Mouse (Mus musculus) MEL (cell line): ENCODE results near the gene Adgrb3. TPM values are rescaled to one million over a fixed set of nuclear protein-coding genes. Genes with fewer than 3 reads are reported as not detected.

ENCODE experiments used
- DNase-seq: peaks from one replicate; pipeline ENCODE4 v3.0.0; 2011; ENCODE audit warnings: low read depth, low spot score
- H3K27ac ChIP-seq: 2 replicates; pipeline ENCODE4 v1.5.1; 2012; ENCODE audit warnings: low read depth, mild to moderate bottlenecking, control low read depth, low read length, moderate library complexity; ENCODE audit not compliant: control insufficient read depth
- H3K27me3 ChIP-seq, 2 experiments: fragments of 150-350 bp in 1 of 2; sonication (generic) in 1 of 2; 2 replicates each; pipeline ENCODE4 v1.6.1; 2012; ENCODE audit warnings: low read length in 2 of 2, mild to moderate bottlenecking in 2 of 2, improper control_type of control experiment in 1 of 2, moderate library complexity in 1 of 2; ENCODE audit not compliant: insufficient read depth in 2 of 2, control insufficient read depth in 1 of 2
- H3K36me3 ChIP-seq, 2 experiments: 2 replicates each; pipeline ENCODE4 v1.6.1; 2012 to 2014; ENCODE audit warnings: low read length in 2 of 2, improper control_type of control experiment in 1 of 2, inconsistent platforms in 1 of 2, mild to moderate bottlenecking in 1 of 2; ENCODE audit not compliant: insufficient read depth in 2 of 2, control insufficient read depth in 1 of 2
- H3K4me1 ChIP-seq, 2 experiments: fragments of 150-350 bp in 1 of 2; sonication (generic) in 1 of 2; 2 replicates each; pipeline ENCODE4 v1.6.1; 2012; ENCODE audit warnings: low read length in 2 of 2, improper control_type of control experiment in 1 of 2, mild to moderate bottlenecking in 1 of 2; ENCODE audit not compliant: insufficient read depth in 2 of 2, control insufficient read depth in 1 of 2
- H3K4me3 ChIP-seq, 2 experiments: fragments of 150-350 bp in 1 of 2; sonication (generic) in 1 of 2; 2 replicates each; pipeline ENCODE4 v1.5.1; 2012; ENCODE audit warnings: low read depth in 2 of 2, low read length in 2 of 2, mild to moderate bottlenecking in 2 of 2, moderate library complexity in 2 of 2, control low read depth in 1 of 2, improper control_type of control experiment in 1 of 2; ENCODE audit not compliant: control insufficient read depth in 1 of 2, insufficient read depth in 1 of 2
- H3K79me2 ChIP-seq: 2 replicates; pipeline ENCODE4 v1.6.1; 2012; ENCODE audit warnings: mild to moderate bottlenecking, low read length, moderate library complexity; ENCODE audit not compliant: control insufficient read depth, poor library complexity, insufficient read depth
- H3K9ac ChIP-seq: 2 replicates; pipeline ENCODE4 v1.6.1; 2012; ENCODE audit warnings: low read depth, mild to moderate bottlenecking, control low read depth, low read length, moderate library complexity; ENCODE audit not compliant: control insufficient read depth, poor library complexity, severe bottlenecking
- H3K9me3 ChIP-seq: fragments of 150-350 bp; sonication (generic); replicated peaks from 2 replicates; pipeline ENCODE4 v1.6.1; 2012; ENCODE audit warnings: mild to moderate bottlenecking, low read length, improper control_type of control experiment, moderate library complexity; ENCODE audit not compliant: insufficient read depth
- CHD1 ChIP-seq: IDR thresholded peaks from 2 replicates; pipeline ENCODE4 v1.6.1; 2012; ENCODE audit warnings: low read depth, mild to moderate bottlenecking, inconsistent platforms, low read length, improper control_type of control experiment
- CHD2 ChIP-seq: IDR thresholded peaks from 2 replicates; pipeline ENCODE4 v1.6.1; 2011; ENCODE audit warnings: low read length, improper control_type of control experiment
- E2F4 ChIP-seq: IDR thresholded peaks from 2 replicates; pipeline ENCODE4 v1.6.1; 2011; ENCODE audit warnings: low read depth, low read length, improper control_type of control experiment, borderline replicate concordance
- ETS1 ChIP-seq: IDR thresholded peaks from 2 replicates; pipeline ENCODE4 v1.6.1; 2012; ENCODE audit warnings: low read depth, mild to moderate bottlenecking, inconsistent platforms, low read length, improper control_type of control experiment, moderate library complexity
- HCFC1 ChIP-seq: IDR thresholded peaks from 2 replicates; pipeline ENCODE4 v1.6.1; 2012; ENCODE audit warnings: low read depth, mild to moderate bottlenecking, inconsistent platforms, low read length, improper control_type of control experiment, moderate library complexity
- JUND ChIP-seq: IDR thresholded peaks from 2 replicates; pipeline ENCODE4 v1.6.1; 2011; ENCODE audit warnings: low read depth, mild to moderate bottlenecking, improper control_type of control experiment, low read length
- MAX ChIP-seq: IDR thresholded peaks from 2 replicates; pipeline ENCODE4 v1.6.1; 2011; ENCODE audit warnings: low read length, improper control_type of control experiment
- MXI1 ChIP-seq: IDR thresholded peaks from 2 replicates; pipeline ENCODE4 v1.6.1; 2011; ENCODE audit warnings: mild to moderate bottlenecking, low read depth, low read length, improper control_type of control experiment
- MYB ChIP-seq: IDR thresholded peaks from 2 replicates; pipeline ENCODE4 v1.6.1; 2011; ENCODE audit warnings: mild to moderate bottlenecking, low read depth, low read length, improper control_type of control experiment
- MYC ChIP-seq: IDR thresholded peaks from 2 replicates; pipeline ENCODE4 v1.6.1; 2011; ENCODE audit warnings: low read depth, mild to moderate bottlenecking, low read length, improper control_type of control experiment, moderate library complexity
- POLR2AphosphoS2 ChIP-seq: IDR thresholded peaks from 2 replicates; pipeline ENCODE4 v1.6.1; 2011; ENCODE audit warnings: low read length, improper control_type of control experiment
- POLR2AphosphoS5 ChIP-seq: IDR thresholded peaks from 2 replicates; pipeline ENCODE4 v1.6.1; 2012; ENCODE audit warnings: low read depth, borderline replicate concordance, mild to moderate bottlenecking, inconsistent platforms, low read length, moderate library complexity, mixed read lengths
- RAD21 ChIP-seq: IDR thresholded peaks from 2 replicates; pipeline ENCODE4 v1.6.1; 2011; ENCODE audit warnings: mild to moderate bottlenecking, low read depth, low read length, improper control_type of control experiment
- RCOR1 ChIP-seq: IDR thresholded peaks from 2 replicates; pipeline ENCODE4 v1.6.1; 2012; ENCODE audit warnings: low read depth, mild to moderate bottlenecking, inconsistent platforms, low read length, improper control_type of control experiment
- SIN3A ChIP-seq: IDR thresholded peaks from 2 replicates; pipeline ENCODE4 v1.6.1; 2012; ENCODE audit warnings: low read length, improper control_type of control experiment, inconsistent platforms
- SMC3 ChIP-seq: IDR thresholded peaks from 2 replicates; pipeline ENCODE4 v1.6.1; 2011; ENCODE audit warnings: low read depth, low read length, improper control_type of control experiment
- TAL1 ChIP-seq: IDR thresholded peaks from 2 replicates; pipeline ENCODE4 v1.6.1; 2012; ENCODE audit warnings: mild to moderate bottlenecking, inconsistent platforms, low read length, moderate library complexity, mixed read lengths
- TBP ChIP-seq: IDR thresholded peaks from 2 replicates; pipeline ENCODE4 v1.8.0; 2011; ENCODE audit warnings: low read depth, low read length, improper control_type of control experiment
- UBTF ChIP-seq: IDR thresholded peaks from 2 replicates; pipeline ENCODE4 v1.6.1; 2012; ENCODE audit warnings: low read depth, mild to moderate bottlenecking, inconsistent platforms, low read length, improper control_type of control experiment, moderate library complexity, borderline replicate concordance; ENCODE audit not compliant: insufficient read depth
- USF1 ChIP-seq: IDR thresholded peaks from 2 replicates; pipeline ENCODE4 v1.6.1; 2014; ENCODE audit warnings: low read depth, mild to moderate bottlenecking, inconsistent platforms, low read length, improper control_type of control experiment, moderate library complexity
- USF2 ChIP-seq, 2 experiments: IDR thresholded peaks; 2 replicates each; pipeline ENCODE4 v1.6.1; 2011 to 2012; ENCODE audit warnings: improper control_type of control experiment in 2 of 2, low read length in 2 of 2, borderline replicate concordance in 1 of 2, inconsistent platforms in 1 of 2, low read depth in 1 of 2, mild to moderate bottlenecking in 1 of 2; ENCODE audit not compliant: insufficient read depth in 1 of 2
- ZC3H11A ChIP-seq: IDR thresholded peaks from 2 replicates; pipeline ENCODE4 v1.6.1; 2012; ENCODE audit warnings: low read depth, mild to moderate bottlenecking, inconsistent platforms, low read length, improper control_type of control experiment
- ZKSCAN1 ChIP-seq: IDR thresholded peaks from 2 replicates; pipeline ENCODE4 v1.6.1; 2012; ENCODE audit warnings: low read depth, mild to moderate bottlenecking, inconsistent platforms, low read length, improper control_type of control experiment, moderate library complexity
- ZNF384 ChIP-seq: IDR thresholded peaks from 2 replicates; pipeline ENCODE4 v1.6.1; 2012; ENCODE audit warnings: low read depth, mild to moderate bottlenecking, inconsistent platforms, low read length, improper control_type of control experiment
- polyA plus RNA-seq, 2 experiments: library from polyadenylated mRNA; stranded (reverse) in 1 of 2; unstranded in 1 of 2; fragments of >175 nt in 1 of 2; fragments of >200 nt in 1 of 2; gene quantifications; 2 replicates each; pipeline versions ENCODE4 v1.2.1 to v1.2.4; 2012; ENCODE audit warnings: low replicate concordance in 2 of 2, low read depth in 1 of 2; ENCODE audit not compliant: insufficient read length in 2 of 2, insufficient read depth in 1 of 2, missing spikeins in 1 of 2
- total RNA-seq: library from RNA; depleted of rRNA; stranded (reverse); fragments of 300-350 nt; gene quantifications from 2 replicates; pipeline ENCODE4 v1.2.3, GENCODE M21; 2012

Adgrb3 gene
- total and polyA plus RNA-seq, 3 experiments: not detected

- H3K4me1 ChIP-seq: no peaks in the 10 kb centered on the region
- no peak overlapping the region for H3K4me3 ChIP-seq
- no peak overlapping the region for H3K27ac ChIP-seq
- no peak for DNase-seq
- no peaks in the 10 kb centered on the region for H3K9me3 ChIP-seq
- H3K36me3 ChIP-seq: no peaks in the 10 kb centered on the region
- H3K79me2 ChIP-seq: no peaks in the 10 kb centered on the region
- TF ChIP-seq POLR2AphosphoS2 (no peak), RAD21 (no peak), MYC (no peak), TBP (no peak), ZNF384 (no peak), SIN3A (no peak), USF2 (IDR thresholded peaks at IDR 0.05; ENCODE audit: borderline replicate concordance in 1 of 2, insufficient read depth in 1 of 2, low read depth in 1 of 2, low read length in 2 of 2) (no peak), MXI1 (no peak), RCOR1 (no peak), POLR2AphosphoS5 (no peak), E2F4 (no peak), USF1 (no peak), CHD2 (no peak), MAX (no peak)
- H3K27me3 ChIP-seq: no peaks in the 10 kb centered on the region
- no peak overlapping the region for H3K9ac ChIP-seq
These were observed 60.5 kb downstream of the Adgrb3 start for GRCm38 (mm10) chr1:25768958-25769357.

- Histone ChIP-seq H3K4me1 (no peaks in the 10 kb centered on the region), H3K79me2 (no peaks in the 10 kb centered on the region), H3K36me3 (no peaks in the 10 kb centered on the region), H3K9ac (no peak overlapping the region), H3K27ac (no peak overlapping the region), H3K4me3 (no peak overlapping the region), H3K27me3 (no peaks in the 10 kb centered on the region), H3K9me3 (no peaks in the 10 kb centered on the region)
- no peak for DNase-seq
- no peak for TF ChIP-seq POLR2AphosphoS2
- TF ChIP-seq ZNF384: no peak
- no peak for TF ChIP-seq JUND
- TF ChIP-seq ETS1: no peak
- no peak for TF ChIP-seq E2F4
- no peak for TF ChIP-seq ZC3H11A
- no peak for TF ChIP-seq MXI1
- no peak for TF ChIP-seq SMC3
- no peak for TF ChIP-seq CHD1
- no peak for TF ChIP-seq UBTF
- no peak for TF ChIP-seq RCOR1
- no peak for TF ChIP-seq USF2 (IDR thresholded peaks at IDR 0.05; ENCODE audit: borderline replicate concordance in 1 of 2, insufficient read depth in 1 of 2, low read depth in 1 of 2, low read length in 2 of 2)
- TF ChIP-seq TAL1: no peak
- TF ChIP-seq MYB: no peak
- no peak for TF ChIP-seq ZKSCAN1
- no peak for TF ChIP-seq POLR2AphosphoS5
- TF ChIP-seq HCFC1: no peak
These were observed 74.2 kb downstream of the Adgrb3 start for GRCm38 (mm10) chr1:25755265-25755664.
